Mouse (Mus musculus): ENCODE data around the gene Pabpn1l. TPM values are rescaled to one million over a fixed set of nuclear protein-coding genes. Genes with fewer than 3 reads are reported as not detected.
"Not testable (repeated sequence)": the region's sequence is repeated elsewhere in the genome, so short reads cannot be mapped to it uniquely, and the experiment has no call there.

The Pabpn1l gene
- polyA plus RNA-seq, 1 experiment from 2014 or later, result not detected

DNA sequence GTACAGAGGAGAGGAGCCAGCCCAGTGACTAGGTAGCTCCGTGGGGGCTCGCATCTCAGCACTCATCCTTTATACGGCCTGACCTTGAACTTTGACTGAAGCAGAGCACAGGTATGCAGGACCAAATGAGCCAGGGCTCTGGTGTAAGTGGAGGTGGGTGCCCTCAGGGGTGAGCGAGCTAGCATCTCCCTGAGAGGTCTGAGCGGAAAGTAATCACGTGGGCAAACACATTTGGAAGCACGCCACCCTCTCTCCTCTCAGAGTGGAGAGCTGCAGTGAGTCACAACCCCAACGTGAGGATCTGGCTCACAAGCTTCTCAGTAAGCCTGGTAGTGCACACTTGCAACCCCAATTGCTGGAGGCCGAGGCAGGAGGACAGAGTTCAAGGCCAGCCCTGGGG, 19.5 kb upstream of the Pabpn1l start:
- H3K4me3 ChIP-seq, result no peak overlapping the region
- H3K27me3 ChIP-seq (ENCODE audit: low read depth, poor library complexity, severe bottlenecking), result peaks cover 17% of the 10 kb centered on the region; the same call in 1 of the 2 replicates
- DNase-seq (ENCODE audit: low spot score), result no peak
- peaks cover 15% of the 10 kb centered on the region for H3K36me3 ChIP-seq
- H3K4me1 ChIP-seq, result peaks cover 61% of the 10 kb centered on the region
- no peaks in the 10 kb centered on the region for H3K9me3 ChIP-seq (replicated peaks)
- 73% methylated on average over 9 of the region's 9 CpGs for WGBS
- H3K27ac ChIP-seq, result no peak overlapping the region; the same call in 1 of the 2 replicates

DNA sequence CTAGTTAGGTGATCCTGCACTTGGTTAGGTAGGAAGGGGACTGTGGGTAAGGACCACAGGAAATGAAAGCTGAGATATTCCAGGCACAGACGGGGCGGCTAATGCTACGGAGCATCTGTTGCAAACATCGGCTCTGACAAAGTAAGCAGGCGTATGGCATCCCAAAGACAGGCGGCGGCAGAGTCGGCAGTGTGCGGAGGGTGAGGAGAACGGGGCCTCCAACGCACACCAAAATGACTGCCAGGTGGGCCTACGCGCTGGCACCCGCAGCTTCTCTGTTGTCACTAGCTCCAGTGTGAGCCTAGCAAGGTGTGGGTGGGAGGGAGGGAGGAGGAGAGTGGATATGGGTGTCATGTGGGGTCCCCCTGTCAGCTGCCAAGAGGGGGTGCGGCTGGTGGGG, 18.9 kb upstream of the Pabpn1l start:
- no peak for DNase-seq (ENCODE audit: low spot score)
- Histone ChIP-seq H3K4me1 (peaks cover 68% of the 10 kb centered on the region), H3K27me3 (ENCODE audit: low read depth, poor library complexity, severe bottlenecking) (peaks cover 17% of the 10 kb centered on the region; the same call in 1 of the 2 replicates), H3K27ac (peak overlapping the region; percentile 33; the same call in 1 of the 2 replicates), H3K36me3 (peaks cover 15% of the 10 kb centered on the region), H3K9me3 (replicated peaks) (no peaks in the 10 kb centered on the region), H3K4me3 (no peak overlapping the region)
- 75% methylated on average over 15 of the region's 15 CpGs for WGBS

DNA sequence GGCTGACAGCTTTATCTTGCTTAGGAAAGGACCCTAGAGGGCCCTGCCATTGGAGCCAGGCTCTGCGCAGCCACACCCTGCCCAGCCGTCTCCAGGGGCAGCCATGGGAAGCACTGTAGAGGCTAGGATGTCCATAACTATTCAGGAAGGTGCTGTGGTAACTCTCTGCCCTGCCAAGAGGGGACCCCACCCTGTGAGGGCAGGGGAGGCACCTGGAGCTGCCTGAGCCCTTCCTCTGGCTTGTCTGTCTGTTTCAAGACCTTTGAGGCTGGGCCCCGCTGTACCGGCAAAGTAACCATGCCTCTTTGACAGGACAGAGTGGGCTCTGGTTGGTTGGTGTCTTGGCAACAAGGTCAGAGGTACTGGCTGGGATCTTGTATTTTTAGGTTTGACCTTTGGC, 18.3 kb upstream of the Pabpn1l start:
- Histone ChIP-seq H3K4me1 (peaks cover 74% of the 10 kb centered on the region), H3K27me3 (ENCODE audit: low read depth, poor library complexity, severe bottlenecking) (peaks cover 14% of the 10 kb centered on the region; the same call in 1 of the 2 replicates), H3K36me3 (peaks cover 15% of the 10 kb centered on the region), H3K4me3 (no peak overlapping the region), H3K27ac (0 out of 2 replicates have a peak overlapping the region, but pooled peaks have one; percentile 8), H3K9me3 (replicated peaks) (no peaks in the 10 kb centered on the region)
- DNase-seq (ENCODE audit: low spot score), result no peak
- 74% methylated on average over 4 of the region's 4 CpGs for WGBS

DNA sequence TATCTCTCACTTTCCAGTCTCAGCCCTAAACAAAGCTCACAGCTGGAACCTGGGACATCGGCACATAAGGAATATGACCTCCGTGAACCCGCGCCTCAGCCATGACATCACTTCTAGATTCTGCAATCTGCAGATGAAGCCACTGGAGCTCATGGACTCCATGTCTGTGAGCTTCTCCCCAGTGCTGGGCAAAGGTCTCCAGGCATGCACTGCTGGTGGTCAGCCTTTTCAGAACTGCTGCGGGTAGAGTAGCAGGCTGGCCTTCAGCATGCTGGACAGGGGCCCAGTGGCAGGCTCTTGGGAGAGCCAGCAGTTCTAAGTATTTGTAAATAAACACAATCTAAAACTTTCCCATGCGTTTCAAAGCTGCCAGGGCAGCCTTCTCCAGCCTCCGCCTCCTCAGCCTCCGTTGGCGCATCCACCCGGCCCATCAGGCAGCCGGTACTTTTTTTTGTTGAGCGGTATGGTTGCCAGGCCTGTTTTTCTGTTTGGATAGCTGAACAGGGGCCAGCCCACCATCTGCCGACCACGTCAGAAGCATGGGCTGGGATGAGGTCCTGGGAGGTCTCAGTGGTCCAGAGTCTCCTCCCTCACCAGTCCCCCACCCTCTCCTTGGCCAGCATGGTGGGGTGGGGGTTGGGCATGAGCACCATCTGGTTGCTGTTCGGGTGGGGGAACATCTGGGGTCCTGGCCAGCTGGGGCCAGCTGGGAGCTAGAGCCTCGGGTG, 17.1 kb upstream of the Pabpn1l start:
- Histone ChIP-seq H3K4me1 (peaks cover 79% of the 10 kb centered on the region), H3K4me3 (peak overlapping the region; percentile 10; the same call in 1 of the 2 replicates), H3K9me3 (replicated peaks) (no peaks in the 10 kb centered on the region), H3K27ac (peak overlapping the region; percentile 73), H3K36me3 (peaks cover 25% of the 10 kb centered on the region), H3K27me3 (ENCODE audit: low read depth, poor library complexity, severe bottlenecking) (peaks cover 4% of the 10 kb centered on the region; the same call in 1 of the 2 replicates)
- no peak for DNase-seq (ENCODE audit: low spot score)
- WGBS, result 28% methylated on average over 16 of the region's 16 CpGs

DNA sequence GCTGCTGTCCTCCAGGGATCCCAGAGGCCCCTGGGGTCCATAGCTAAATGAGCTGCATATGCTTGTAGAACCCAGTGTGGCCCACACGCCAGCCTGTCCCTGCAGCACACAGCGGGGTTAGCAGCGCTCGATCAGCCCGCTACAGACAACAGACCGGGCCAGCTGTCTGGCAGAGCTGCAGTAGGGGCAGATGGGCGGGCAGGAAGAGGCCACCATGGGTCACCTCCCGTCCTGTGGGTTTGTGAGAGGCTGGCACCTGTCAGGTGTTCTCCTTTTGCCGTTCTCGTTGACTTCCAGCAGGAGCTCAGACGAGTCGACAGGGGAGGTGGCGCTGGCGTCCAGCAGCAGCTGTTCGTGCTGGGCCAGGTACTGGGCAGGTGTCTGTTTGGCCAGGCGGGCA, 16.1 kb upstream of the Pabpn1l start:
- H3K4me1 ChIP-seq, result peaks cover 68% of the 10 kb centered on the region
- 83% methylated on average over 16 of the region's 16 CpGs for WGBS
- H3K27me3 ChIP-seq (ENCODE audit: low read depth, poor library complexity, severe bottlenecking), result no peaks in the 10 kb centered on the region
- H3K36me3 ChIP-seq, result peaks cover 33% of the 10 kb centered on the region
- DNase-seq (ENCODE audit: low spot score), result no peak
- H3K27ac ChIP-seq, result 0 out of 2 replicates have a peak overlapping the region, but pooled peaks have one; percentile 73
- H3K9me3 ChIP-seq (replicated peaks), result no peaks in the 10 kb centered on the region
- no peak overlapping the region for H3K4me3 ChIP-seq

DNA sequence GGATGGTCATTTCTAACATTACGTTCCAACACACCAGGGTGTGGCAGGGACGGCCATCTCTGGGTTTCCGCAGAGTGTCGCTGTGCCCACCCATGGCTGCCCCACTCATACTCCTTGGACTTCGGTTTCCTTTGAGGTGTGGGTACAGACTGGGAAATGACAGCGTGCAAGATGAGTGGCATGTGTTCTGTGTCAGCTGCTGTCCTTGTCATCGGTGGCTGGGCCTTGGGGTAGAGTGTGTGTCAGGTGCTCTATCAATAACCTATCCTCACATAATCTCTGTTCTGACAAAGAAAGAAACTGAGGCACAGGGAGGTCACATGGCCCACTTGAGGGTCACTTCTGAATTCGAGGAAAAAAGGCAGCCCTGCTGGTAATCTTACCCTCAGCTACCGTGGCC, 14.7 kb upstream of the Pabpn1l start:
- 91% methylated on average over 9 of the region's 9 CpGs for WGBS
- H3K27me3 ChIP-seq (ENCODE audit: low read depth, poor library complexity, severe bottlenecking), result no peaks in the 10 kb centered on the region
- no peaks in the 10 kb centered on the region for H3K9me3 ChIP-seq (replicated peaks)
- peaks cover 67% of the 10 kb centered on the region for H3K4me1 ChIP-seq
- no peak for DNase-seq (ENCODE audit: low spot score)
- no peak overlapping the region for H3K4me3 ChIP-seq
- peaks cover 39% of the 10 kb centered on the region for H3K36me3 ChIP-seq
- peak overlapping the region; percentile 11; the same call in 1 of the 2 replicates for H3K27ac ChIP-seq

DNA sequence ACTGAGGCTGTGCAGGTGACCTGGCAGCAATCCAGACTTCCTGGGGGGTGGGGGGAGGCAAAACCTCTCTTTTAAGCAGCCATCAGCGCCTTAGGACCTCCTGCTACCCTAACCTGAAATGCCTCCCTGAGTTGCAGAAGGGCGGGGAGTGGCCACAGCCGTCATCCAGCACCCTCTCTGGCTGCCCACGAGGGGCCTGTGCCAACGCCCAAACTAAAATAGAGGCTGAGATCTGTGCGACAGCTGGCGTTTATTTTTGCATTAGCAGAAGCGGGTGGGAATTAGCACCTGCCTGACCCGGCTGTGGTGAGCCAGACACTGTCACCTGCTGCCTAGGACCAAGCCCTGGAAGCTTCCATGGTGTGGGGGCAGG, 14.2 kb upstream of the Pabpn1l start:
- H3K9me3 ChIP-seq (replicated peaks), result no peaks in the 10 kb centered on the region
- WGBS, result 68% methylated on average over 9 of the region's 9 CpGs
- peaks cover 36% of the 10 kb centered on the region for H3K36me3 ChIP-seq
- DNase-seq (ENCODE audit: low spot score), result no peak
- no peak overlapping the region for H3K4me3 ChIP-seq
- no peaks in the 10 kb centered on the region for H3K27me3 ChIP-seq (ENCODE audit: low read depth, poor library complexity, severe bottlenecking)
- H3K27ac ChIP-seq, result peak overlapping the region; percentile 11; the same call in 1 of the 2 replicates
- peaks cover 62% of the 10 kb centered on the region for H3K4me1 ChIP-seq

DNA sequence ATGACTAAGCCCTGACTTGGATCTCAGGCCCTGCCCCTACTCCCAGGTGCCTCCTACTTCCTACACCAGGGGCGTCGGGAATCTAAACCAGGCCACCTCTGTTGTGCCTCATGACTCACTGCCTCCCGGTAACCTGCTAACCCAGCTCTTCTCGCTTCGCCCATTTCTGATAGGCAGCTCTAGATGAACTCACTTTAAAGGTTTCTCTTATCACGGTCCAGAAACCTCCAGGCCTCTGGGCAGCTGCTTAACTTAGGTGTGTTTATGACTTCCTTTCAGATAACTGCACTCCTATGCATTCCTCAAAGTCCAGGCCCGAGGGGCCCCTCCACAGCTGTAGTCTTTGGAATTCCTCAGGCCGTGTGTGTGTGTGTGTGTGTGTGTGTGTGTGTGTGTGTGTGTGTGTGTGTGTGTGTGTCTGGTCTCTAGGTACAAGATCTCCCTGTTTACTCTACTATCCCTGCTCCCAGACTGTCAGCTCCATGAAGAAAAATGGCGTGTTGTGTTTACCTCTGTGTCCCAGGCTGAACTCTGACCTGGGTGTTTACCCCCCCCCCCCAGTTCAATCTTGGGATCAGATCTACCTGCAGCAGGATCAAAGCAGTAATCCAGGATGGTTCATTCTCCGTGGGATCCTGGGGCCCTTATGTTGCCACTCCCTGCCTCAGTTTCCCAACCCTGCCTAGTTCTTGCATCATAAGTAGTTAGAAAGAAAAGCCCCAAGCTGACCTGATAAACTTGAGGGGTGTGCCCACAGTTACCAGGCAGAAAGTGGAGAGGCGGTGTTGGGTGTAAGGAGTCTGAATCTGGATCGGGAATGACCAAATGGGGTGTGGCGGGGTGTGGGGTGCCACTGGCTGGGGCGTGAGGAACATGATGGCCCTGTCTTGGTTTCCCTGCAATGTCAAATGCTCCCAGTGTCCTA, 13.6 kb upstream of the Pabpn1l start:
- 45% methylated on average over 14 of the region's 14 CpGs for WGBS
- no peak for DNase-seq (ENCODE audit: low spot score)
- H3K36me3 ChIP-seq, result peaks cover 36% of the 10 kb centered on the region
- H3K9me3 ChIP-seq (replicated peaks), result no peaks in the 10 kb centered on the region
- H3K4me1 ChIP-seq, result peaks cover 56% of the 10 kb centered on the region
- H3K4me3 ChIP-seq, result no peak overlapping the region
- peak overlapping the region; percentile 11; the same call in 1 of the 2 replicates for H3K27ac ChIP-seq
- no peaks in the 10 kb centered on the region for H3K27me3 ChIP-seq (ENCODE audit: low read depth, poor library complexity, severe bottlenecking)

DNA sequence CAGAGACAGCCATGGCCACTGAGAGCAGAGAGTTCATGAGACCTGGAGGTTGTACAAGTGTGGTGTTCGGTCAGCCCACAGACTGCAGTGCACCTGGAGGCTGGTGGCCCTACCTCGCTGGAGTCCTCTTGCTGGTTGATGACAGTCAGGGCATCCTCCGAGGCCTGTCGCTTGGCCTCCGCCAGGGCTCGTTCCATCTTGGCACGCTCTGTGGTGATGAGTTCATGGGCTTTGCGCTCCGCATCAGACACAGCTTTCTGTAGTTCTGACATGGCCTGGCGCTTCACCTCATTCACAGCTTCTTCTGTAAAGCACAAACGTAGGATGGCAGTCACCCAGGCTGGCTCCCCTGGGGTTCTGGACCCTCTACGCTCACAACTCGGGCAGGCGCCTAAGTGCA, 10.7 kb upstream of the Pabpn1l start:
- no peak for DNase-seq (ENCODE audit: low spot score)
- H3K9me3 ChIP-seq (replicated peaks), result no peaks in the 10 kb centered on the region
- WGBS, result 93% methylated on average over 14 of the region's 14 CpGs

DNA sequence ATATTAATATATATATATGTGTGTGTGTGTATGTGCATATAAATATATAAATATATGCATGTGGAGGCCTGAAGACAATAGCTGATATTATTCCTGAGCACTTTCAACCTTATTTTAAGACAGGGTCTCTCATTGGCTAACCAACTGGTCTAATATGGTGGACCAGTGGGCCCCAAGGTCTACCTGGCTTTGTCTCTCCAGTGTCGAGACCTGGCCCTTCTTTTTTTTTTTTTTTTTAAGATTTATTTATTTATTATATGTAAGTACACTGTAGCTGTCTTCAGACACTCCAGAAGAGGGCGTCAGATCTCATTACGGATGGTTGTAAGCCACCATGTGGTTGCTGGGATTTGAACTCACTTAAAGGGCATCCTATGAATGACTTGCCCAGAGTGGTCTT, 9.6 kb upstream of the Pabpn1l start:
- Histone ChIP-seq H3K36me3 (peaks cover 32% of the 10 kb centered on the region), H3K4me1 (peaks cover 28% of the 10 kb centered on the region), H3K27me3 (ENCODE audit: low read depth, poor library complexity, severe bottlenecking) (0 out of 2 replicates have a peak, but pooled peaks cover 11% of the 10 kb centered on the region)
- not testable (repeated sequence) for DNase-seq (ENCODE audit: low spot score); H3K27ac ChIP-seq; H3K9me3 ChIP-seq (replicated peaks); H3K4me3 ChIP-seq
- 91% methylated on average over 3 of the region's 3 CpGs for WGBS

More for the DNA sequence above, 10.7 kb upstream of the Pabpn1l start:
- no peak overlapping the region for H3K27ac ChIP-seq
- H3K4me1 ChIP-seq, result peaks cover 35% of the 10 kb centered on the region
- H3K4me3 ChIP-seq, result no peak overlapping the region
- H3K27me3 ChIP-seq (ENCODE audit: low read depth, poor library complexity, severe bottlenecking), result 0 out of 2 replicates have a peak, but pooled peaks cover 10% of the 10 kb centered on the region
- H3K36me3 ChIP-seq, result peaks cover 32% of the 10 kb centered on the region

DNA sequence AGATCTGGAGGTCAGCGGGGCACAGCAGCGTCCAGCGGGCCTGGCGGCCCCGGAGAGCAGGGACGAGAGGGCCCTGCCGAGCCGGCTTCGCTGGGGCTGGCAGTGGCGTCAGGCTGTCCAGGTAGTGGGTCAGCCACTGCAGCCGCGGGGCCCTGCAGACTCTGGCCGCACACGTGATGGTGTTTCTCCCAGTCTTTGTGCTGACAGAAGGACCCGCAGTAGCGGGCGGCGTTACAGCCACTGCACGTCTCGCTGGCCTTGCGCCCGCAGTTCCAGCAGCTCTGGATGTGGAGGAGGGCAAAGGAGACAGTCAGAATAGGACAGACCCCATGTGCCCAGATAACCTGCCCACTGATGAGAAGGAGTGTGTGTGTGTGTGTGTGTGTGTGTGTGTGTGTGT, 8.2 kb upstream of the Pabpn1l start:
- Histone ChIP-seq H3K4me3 (peak overlapping the region; percentile 18; the same call in 1 of the 2 replicates), H3K4me1 (peaks cover 16% of the 10 kb centered on the region), H3K9me3 (replicated peaks) (no peaks in the 10 kb centered on the region), H3K27me3 (ENCODE audit: low read depth, poor library complexity, severe bottlenecking) (0 out of 2 replicates have a peak, but pooled peaks cover 11% of the 10 kb centered on the region), H3K27ac (peak overlapping the region; percentile 59), H3K36me3 (peaks cover 32% of the 10 kb centered on the region)
- WGBS, result 65% methylated on average over 22 of the region's 22 CpGs
- no peak for DNase-seq (ENCODE audit: low spot score)

DNA sequence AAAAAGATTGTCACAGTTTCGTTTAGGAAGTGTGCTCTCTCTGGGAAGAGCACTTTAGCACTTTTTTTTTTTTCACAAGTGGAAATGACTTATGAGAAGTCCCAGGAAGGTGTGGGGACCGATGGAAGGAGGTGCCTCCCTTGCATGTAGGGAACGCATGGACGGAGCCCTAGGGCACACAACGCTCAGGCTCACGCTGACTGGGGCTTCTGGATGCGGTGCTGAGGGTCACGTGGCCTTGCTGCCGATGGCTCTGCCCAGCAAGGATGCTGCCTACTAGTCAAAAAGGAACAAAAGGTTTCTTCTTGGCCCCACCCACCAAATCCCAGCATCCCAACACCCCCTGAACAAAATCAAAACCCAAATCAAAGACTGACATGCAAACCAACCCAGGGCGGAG, 6.8 kb upstream of the Pabpn1l start:
- Histone ChIP-seq H3K36me3 (peaks cover 19% of the 10 kb centered on the region), H3K27me3 (ENCODE audit: low read depth, poor library complexity, severe bottlenecking) (0 out of 2 replicates have a peak, but pooled peaks cover 11% of the 10 kb centered on the region), H3K9me3 (replicated peaks) (no peaks in the 10 kb centered on the region), H3K27ac (no peak overlapping the region), H3K4me3 (no peak overlapping the region), H3K4me1 (peaks cover 15% of the 10 kb centered on the region)
- WGBS, result 49% methylated on average over 10 of the region's 10 CpGs
- DNase-seq (ENCODE audit: low spot score), result no peak
